Mouse (Mus musculus): ENCODE data around the gene Cox15.

GRCm38 (mm10) chr19:43786249-43787026 lies 33.6 kb upstream of the Cox15 start:
- TF ChIP-seq CHD2 (IDR thresholded peaks at IDR 0.05; ENCODE audit: low read depth, low read length) (no peak), HCFC1 (IDR thresholded peaks at IDR 0.05; ENCODE audit: borderline replicate concordance, insufficient read depth, low read length) (no peak), ZNF384 (IDR thresholded peaks at IDR 0.05; ENCODE audit: low read depth, low read length) (no peak), MAFK (IDR thresholded peaks at IDR 0.05; ENCODE audit: insufficient read depth, low read depth, low read length) (no peak), ZC3H11A (IDR thresholded peaks at IDR 0.05; ENCODE audit: borderline replicate concordance, low read depth, low read length) (no peak)
